In genomic region chr5:36747794-36748535, GRCm38 (mm10) we compare ENCODE assay signal across 8 mouse cellular contexts. TPM values are rescaled to one million over a fixed set of nuclear protein-coding genes. Genes with fewer than 3 reads are reported as not detected.
DNase-seq lines count a peak whose midpoint lies in the region; ATAC-seq and TF ChIP-seq lines count a peak whose summit lies in the region.

No protein-coding gene starts in this region.

- peak overlapping the region; percentile 98 for H3K4me2 ChIP-seq in hindbrain, embryonic 13.5 days

- TF ChIP-seq CTCF in spleen, adult 2 months (IDR thresholded peaks at IDR 0.05; ENCODE audit: extremely low read depth, insufficient read depth, insufficient read length, insufficient replicate concordance): no peak

- no peaks in the 10 kb centered on the region; the same call in 1 of the 2 replicates for H3K27me3 ChIP-seq in spleen, adult 2 months (ENCODE audit: control insufficient read depth, insufficient read depth, low read length)
- H3K27me3 ChIP-seq in hindbrain, embryonic 13.5 days: peaks cover 13% of the 10 kb centered on the region

- no peaks in the 10 kb centered on the region for H3K9me3 ChIP-seq in hindbrain, embryonic 13.5 days

- H3K9ac ChIP-seq in hindbrain, embryonic 13.5 days: peak overlapping the region; percentile 85

- H3K36me3 ChIP-seq in spleen, adult 2 months (ENCODE audit: control insufficient read depth, insufficient read depth, low read length): no peaks in the 10 kb centered on the region
- H3K36me3 ChIP-seq in hindbrain, embryonic 13.5 days: peaks cover 3% of the 10 kb centered on the region; the same call in 1 of the 2 replicates

- no peak for TF ChIP-seq POLR2A in spleen, adult 2 months (IDR thresholded peaks at IDR 0.05; ENCODE audit: low read depth, low read length)

- peak overlapping the region; percentile 81 for H3K4me3 ChIP-seq in spleen, adult 2 months (ENCODE audit: extremely low read depth, insufficient read depth, insufficient read length)
- peak overlapping the region; percentile 99 for H3K4me3 ChIP-seq in hindbrain, embryonic 13.5 days

- 2% methylated on average over 76 of the region's 76 CpGs for WGBS in spleen, adult 2 months
- 2% methylated on average over 73 of the region's 76 CpGs for WGBS in hindbrain, embryonic 13.5 days

- peaks cover 10% of the 10 kb centered on the region for H3K4me1 ChIP-seq in spleen, adult 2 months (ENCODE audit: control insufficient read depth, insufficient read depth, insufficient read length)
- peaks cover 19% of the 10 kb centered on the region for H3K4me1 ChIP-seq in hindbrain, embryonic 13.5 days (replicated peaks)

- no peak overlapping the region for H3K27ac ChIP-seq in spleen, adult 2 months (ENCODE audit: insufficient read depth, low read length)
- H3K27ac ChIP-seq in hindbrain, embryonic 13.5 days: peak overlapping the region; percentile 66

- peak; percentile 21 for ATAC-seq in hindbrain, embryonic 13.5 days (ENCODE audit: low FRiP score)
- ATAC-seq in megakaryocyte, adult 5-6 weeks (ENCODE audit: poor library complexity, severe bottlenecking): peak; percentile 25; the same call in 1 of the 2 replicates

- peak; percentile 38 to 41 for DNase-seq in cerebellum, postnatal 36 days
- DNase-seq in cerebellum, adult 11 months: no peak
- peak in 1 of 2 experiments; percentile 19 for DNase-seq in spleen, adult 2 months (ENCODE audit: low read depth in 1 of 2, low spot score in 2 of 2)
- no peak for DNase-seq in spleen, adult 12 weeks (ENCODE audit: low spot score)
- DNase-seq in cerebellum, adult 8-10 months: no peak
- DNase-seq in ovary, postnatal 10 days (ENCODE audit: low spot score): no peak

RNA-seq across cellular contexts. Expression of gene Bloc1s4, which starts 0.5 kb away (rescaled TPM):
- polyA plus RNA-seq in spleen, adult 2 months (2012; rRNA removed): 20.5 and 35.5 TPM in 2 replicates
- 25.2 and 27.1 TPM in 2 replicates for polyA plus RNA-seq in hindbrain, embryonic 13.5 days (2015; fragmentation: Nextera tagmentation; extraction: Ambion mirVana)
- total RNA-seq in megakaryocyte, adult 5-6 weeks (2015): 11.4 and 14.9 TPM in 2 replicates
- 12.2 and 13.2 TPM in 2 replicates for total RNA-seq in megakaryocyte, adult 5-6 weeks (2017)

RNA-seq across cellular contexts. Expression of gene Mrfap1, which starts 48.6 kb away (rescaled TPM):
- 47.5 and 74.2 TPM in 2 replicates for polyA plus RNA-seq in spleen, adult 2 months (2012; rRNA removed)
- polyA plus RNA-seq in hindbrain, embryonic 13.5 days (2015; fragmentation: Nextera tagmentation; extraction: Ambion mirVana): 294 and 302 TPM in 2 replicates
- total RNA-seq in megakaryocyte, adult 5-6 weeks (2015): 194 and 201 TPM in 2 replicates
- 227 and 275 TPM in 2 replicates for total RNA-seq in megakaryocyte, adult 5-6 weeks (2017)

RNA-seq across cellular contexts. Expression of gene D5Ertd579e, which starts 52.1 kb away (rescaled TPM):
- polyA plus RNA-seq in spleen, adult 2 months (2012; rRNA removed): 12.2 and 14.4 TPM in 2 replicates
- polyA plus RNA-seq in hindbrain, embryonic 13.5 days (2015; fragmentation: Nextera tagmentation; extraction: Ambion mirVana): 33.6 and 34.6 TPM in 2 replicates
- 20.0 and 27.1 TPM in 2 replicates for total RNA-seq in megakaryocyte, adult 5-6 weeks (2015)
- 35.9 and 36.0 TPM in 2 replicates for total RNA-seq in megakaryocyte, adult 5-6 weeks (2017)

Comparison
In these comparisons a context has a peak if more than half of its experiments do, and no peak if none do; other contexts are left out.
1. DNase-seq: peak in cerebellum, postnatal 36 days (2 of 2); none in cerebellum, adult 11 months (single experiment), spleen, adult 12 weeks (single experiment), cerebellum, adult 8-10 months (single experiment) and ovary, postnatal 10 days (single experiment).